Mouse (Mus musculus) stomach, postnatal 0 days (tissue): Measurements from ENCODE around the gene Efcab6. TPM values are rescaled to one million over a fixed set of nuclear protein-coding genes. Genes with fewer than 3 reads are reported as not detected.

Source experiments
- ATAC-seq: fragments of 200-750 bp; cut with Nextera tagmentation; 2 replicates; pipeline ENCODE4 v1.8.0; 2017; ENCODE audit not compliant: low FRiP score, low TSS enrichment
- DNase-seq: peaks from one replicate; pipeline ENCODE4 v3.0.0-alpha.2; 2016; ENCODE audit warnings: low spot score
- H3K27ac ChIP-seq: fragments of 300-500 bp; sonication (generic); replicated peaks from 2 replicates; pipeline ENCODE4 v1.5.1; 2014; ENCODE audit warnings: mild to moderate bottlenecking, control low read depth
- H3K27me3 ChIP-seq: fragments of 300-500 bp; sonication (generic); 2 replicates; pipeline ENCODE4 v1.6.1; 2014; ENCODE audit warnings: low read length; ENCODE audit not compliant: control insufficient read depth, insufficient read depth
- H3K36me3 ChIP-seq: fragments of 300-500 bp; sonication (generic); 2 replicates; pipeline ENCODE4 v1.6.1; 2014; ENCODE audit warnings: low read length, mixed read lengths; ENCODE audit not compliant: control insufficient read depth, insufficient read depth
- H3K4me1 ChIP-seq: fragments of 300-500 bp; sonication (generic); replicated peaks from 2 replicates; pipeline ENCODE4 v1.6.1; 2014; ENCODE audit warnings: antibody characterized with exemption; ENCODE audit not compliant: control insufficient read depth, insufficient read depth
- H3K4me2 ChIP-seq: fragments of 300-500 bp; sonication (generic); replicated peaks from 2 replicates; pipeline ENCODE4 v1.6.1; 2014; ENCODE audit warnings: low read depth, mild to moderate bottlenecking, control low read depth, moderate library complexity
- H3K4me3 ChIP-seq: fragments of 300-500 bp; sonication (generic); 2 replicates; pipeline ENCODE4 v1.5.1; 2014; ENCODE audit warnings: low read depth, low read length, control low read depth
- H3K9ac ChIP-seq: fragments of 300-500 bp; sonication (generic); 2 replicates; pipeline ENCODE4 v1.6.1; 2014; ENCODE audit warnings: mild to moderate bottlenecking, low read length, control low read depth, mixed read lengths
- H3K9me3 ChIP-seq: fragments of 300-500 bp; sonication (generic); 2 replicates; pipeline ENCODE4 v1.6.1; 2016; ENCODE audit warnings: low read length; ENCODE audit not compliant: control insufficient read depth
- CTCF ChIP-seq: IDR thresholded peaks from 2 replicates; pipeline ENCODE4 v1.5.1; 2016; ENCODE audit warnings: antibody characterized with exemption, low read depth, mild to moderate bottlenecking, moderate library complexity
- EP300 ChIP-seq: optimal IDR thresholded peaks from 2 replicates; pipeline ENCODE3; 2016; ENCODE audit warnings: antibody characterized with exemption
- WGBS: fragments of 180-500 bp; shearing (Covaris S2); extraction: QIAGEN DNeasy Blood & Tissue Kit; methylation state at CpG from one replicate; pipeline ENCODE4 v1.1.7; 2014; 5-methylcytosine and 5-hydroxymethylcytosine counted together
- polyA plus RNA-seq: library from polyadenylated mRNA; unstranded; fragments of >200 nt; fragmentation: Nextera tagmentation; extraction: Ambion mirVana; gene quantifications from 2 replicates; pipeline ENCODE4 v1.2.1, GENCODE M21; 2015

Efcab6 gene
- polyA plus RNA-seq, 1 experiment from 2014 or later: 0.07 TPM

GRCm38 (mm10) chr15:83857129-83857528 is 208.1 kb downstream of the Efcab6 start:
- H3K9me3 ChIP-seq: no peaks in the 10 kb centered on the region
- TF ChIP-seq CTCF: peak; percentile 89
- no peak for TF ChIP-seq EP300
- no peak overlapping the region for H3K4me3 ChIP-seq
- DNase-seq (peak; percentile 71), ATAC-seq (no peak)
- no peaks in the 10 kb centered on the region for H3K36me3 ChIP-seq
- no peaks in the 10 kb centered on the region for H3K4me1 ChIP-seq
- no peaks in the 10 kb centered on the region for H3K27me3 ChIP-seq
- H3K9ac ChIP-seq: no peak overlapping the region
- WGBS: 17% methylated on average over 8 of the region's 8 CpGs
- H3K4me2 ChIP-seq: no peak overlapping the region
- no peak overlapping the region for H3K27ac ChIP-seq

- Histone ChIP-seq H3K4me1 (no peaks in the 10 kb centered on the region), H3K4me2 (no peak overlapping the region), H3K36me3 (no peaks in the 10 kb centered on the region), H3K27me3 (no peaks in the 10 kb centered on the region), H3K9me3 (no peaks in the 10 kb centered on the region), H3K27ac (no peak overlapping the region), H3K9ac (no peak overlapping the region), H3K4me3 (no peak overlapping the region)
- ATAC-seq (no peak), DNase-seq (no peak)
- TF ChIP-seq CTCF: no peak
- no peak for TF ChIP-seq EP300
- WGBS: 65% methylated on average over 5 of the region's 5 CpGs
These were observed 211.8 kb downstream of the Efcab6 start for GRCm38 (mm10) chr15:83853400-83853811.

- Histone ChIP-seq H3K36me3 (no peaks in the 10 kb centered on the region), H3K27ac (no peak overlapping the region), H3K4me2 (no peak overlapping the region), H3K4me1 (no peaks in the 10 kb centered on the region), H3K4me3 (no peak overlapping the region), H3K9ac (no peak overlapping the region), H3K9me3 (no peaks in the 10 kb centered on the region), H3K27me3 (no peaks in the 10 kb centered on the region)
- 73% methylated on average over 9 of the region's 9 CpGs for WGBS
- no peak for ATAC-seq
- DNase-seq: no peak
- no peak for TF ChIP-seq CTCF
- TF ChIP-seq EP300: no peak
These were observed 217.0 kb downstream of the Efcab6 start for GRCm38 (mm10) chr15:83848193-83848592.

- 59% methylated on average over 4 of the region's 4 CpGs for WGBS
- H3K27ac ChIP-seq: no peak overlapping the region
- no peak for TF ChIP-seq EP300
- no peak for TF ChIP-seq CTCF
- H3K27me3 ChIP-seq: no peaks in the 10 kb centered on the region
- H3K9me3 ChIP-seq: no peaks in the 10 kb centered on the region
- no peak overlapping the region for H3K9ac ChIP-seq
- DNase-seq: no peak
- H3K4me3 ChIP-seq: no peak overlapping the region
- no peak overlapping the region for H3K4me2 ChIP-seq
- ATAC-seq: no peak
- no peaks in the 10 kb centered on the region for H3K36me3 ChIP-seq
- no peaks in the 10 kb centered on the region for H3K4me1 ChIP-seq
These were observed 217.7 kb downstream of the Efcab6 start for GRCm38 (mm10) chr15:83847512-83847911.

GRCm38 (mm10) chr15:83846592-83846991 is 218.6 kb downstream of the Efcab6 start:
- TF ChIP-seq CTCF: no peak
- TF ChIP-seq EP300: no peak
- no peak for ATAC-seq
- Histone ChIP-seq H3K4me3 (no peak overlapping the region), H3K36me3 (no peaks in the 10 kb centered on the region), H3K9me3 (no peaks in the 10 kb centered on the region), H3K9ac (no peak overlapping the region), H3K4me2 (no peak overlapping the region), H3K4me1 (no peaks in the 10 kb centered on the region), H3K27ac (no peak overlapping the region), H3K27me3 (no peaks in the 10 kb centered on the region)
- WGBS: 35% methylated on average over 8 of the region's 8 CpGs
- DNase-seq: no peak

GRCm38 (mm10) chr15:83845734-83846133 is 219.4 kb downstream of the Efcab6 start:
- no peak overlapping the region for H3K4me2 ChIP-seq
- H3K36me3 ChIP-seq: no peaks in the 10 kb centered on the region
- no peaks in the 10 kb centered on the region for H3K27me3 ChIP-seq
- ATAC-seq (no peak), DNase-seq (no peak)
- no peaks in the 10 kb centered on the region for H3K9me3 ChIP-seq
- 41% methylated on average over 11 of the region's 11 CpGs for WGBS
- H3K27ac ChIP-seq: no peak overlapping the region
- TF ChIP-seq CTCF: no peak
- no peak for TF ChIP-seq EP300
- H3K4me1 ChIP-seq: no peaks in the 10 kb centered on the region
- no peak overlapping the region for H3K9ac ChIP-seq
- H3K4me3 ChIP-seq: no peak overlapping the region
